Mouse (Mus musculus): ENCODE measurements at regions not wholly inside any gene's neighbourhood (a gene's known extent, or its start where the extent isn't known, plus 50 kb on each side); places are given as distances from the start of the nearest gene placed in this dataset.
"Not testable (repeated sequence)": the region's sequence is repeated elsewhere in the genome, so short reads cannot be mapped to it uniquely, and the experiment has no call there.

GRCm38 (mm10) chr8:39954924-39955323 lies 720.0 kb upstream of the Adam24 start:
- Histone ChIP-seq H3K9me3 (replicated peaks; ENCODE audit: control insufficient read depth, low read length, poor library complexity, severe bottlenecking) (no peaks in the 10 kb centered on the region), H3K4me2 (ENCODE audit: low read length) (no peak overlapping the region), H3K4me1 (ENCODE audit: control insufficient read depth, insufficient read depth, low read length) (no peaks in the 10 kb centered on the region), H3K36me3 (ENCODE audit: control insufficient read depth, insufficient read depth, low read length) (no peaks in the 10 kb centered on the region), H3K27me3 (ENCODE audit: control insufficient read depth, insufficient read depth, low read depth, low read length) (no peaks in the 10 kb centered on the region), H3K27ac (ENCODE audit: low read length) (no peak overlapping the region), H3K4me3 (ENCODE audit: low read depth, low read length) (no peak overlapping the region), H3K9ac (ENCODE audit: low read depth, low read length) (no peak overlapping the region)
- no peak for ATAC-seq
- 48% methylated on average over 4 of the region's 4 CpGs for WGBS

- Histone ChIP-seq H3K4me2 (ENCODE audit: low read length) (no peak overlapping the region), H3K36me3 (ENCODE audit: control insufficient read depth, insufficient read depth, low read length) (no peaks in the 10 kb centered on the region), H3K27ac (ENCODE audit: low read length) (no peak overlapping the region), H3K9me3 (replicated peaks; ENCODE audit: control insufficient read depth, low read length, poor library complexity, severe bottlenecking) (no peaks in the 10 kb centered on the region), H3K4me3 (ENCODE audit: low read depth, low read length) (no peak overlapping the region), H3K9ac (ENCODE audit: low read depth, low read length) (no peak overlapping the region), H3K27me3 (ENCODE audit: control insufficient read depth, insufficient read depth, low read depth, low read length) (no peaks in the 10 kb centered on the region), H3K4me1 (ENCODE audit: control insufficient read depth, insufficient read depth, low read length) (no peaks in the 10 kb centered on the region)
- ATAC-seq, result no peak
- 97% methylated on average over 1 of the region's 1 CpGs for WGBS
Measured at GRCm38 (mm10) chr8:40005207-40005837, 669.6 kb upstream of the Adam24 start.

GRCm38 (mm10) chr8:40019281-40019943 lies 655.5 kb upstream of the Adam24 start:
- WGBS, result 82% methylated on average over 5 of the region's 5 CpGs
- H3K27me3 ChIP-seq (ENCODE audit: control insufficient read depth, insufficient read depth, low read depth, low read length), result no peaks in the 10 kb centered on the region
- ATAC-seq, result no peak
- no peaks in the 10 kb centered on the region for H3K36me3 ChIP-seq (ENCODE audit: control insufficient read depth, insufficient read depth, low read length)
- no peak overlapping the region for H3K27ac ChIP-seq (ENCODE audit: low read length)
- H3K4me1 ChIP-seq (ENCODE audit: control insufficient read depth, insufficient read depth, low read length), result no peaks in the 10 kb centered on the region
- no peaks in the 10 kb centered on the region for H3K9me3 ChIP-seq (replicated peaks; ENCODE audit: control insufficient read depth, low read length, poor library complexity, severe bottlenecking)
- no peak overlapping the region for H3K9ac ChIP-seq (ENCODE audit: low read depth, low read length)
- no peak overlapping the region for H3K4me3 ChIP-seq (ENCODE audit: low read depth, low read length)
- H3K4me2 ChIP-seq (ENCODE audit: low read length), result no peak overlapping the region

GRCm38 (mm10) chr8:40064145-40064544 lies 610.7 kb upstream of the Adam24 start:
- Histone ChIP-seq H3K4me3 (ENCODE audit: low read depth, low read length) (no peak overlapping the region), H3K4me2 (ENCODE audit: low read length) (no peak overlapping the region), H3K27me3 (ENCODE audit: control insufficient read depth, insufficient read depth, low read depth, low read length) (no peaks in the 10 kb centered on the region), H3K4me1 (ENCODE audit: control insufficient read depth, insufficient read depth, low read length) (no peaks in the 10 kb centered on the region), H3K36me3 (ENCODE audit: control insufficient read depth, insufficient read depth, low read length) (no peaks in the 10 kb centered on the region), H3K9me3 (replicated peaks; ENCODE audit: control insufficient read depth, low read length, poor library complexity, severe bottlenecking) (no peaks in the 10 kb centered on the region), H3K27ac (ENCODE audit: low read length) (no peak overlapping the region), H3K9ac (ENCODE audit: low read depth, low read length) (no peak overlapping the region)
- no peak for ATAC-seq

GRCm38 (mm10) chr8:40071131-40071530 lies 603.7 kb upstream of the Adam24 start:
- H3K4me3 ChIP-seq (ENCODE audit: low read depth, low read length), result no peak overlapping the region
- no peak overlapping the region for H3K4me2 ChIP-seq (ENCODE audit: low read length)
- no peaks in the 10 kb centered on the region for H3K4me1 ChIP-seq (ENCODE audit: control insufficient read depth, insufficient read depth, low read length)
- no peaks in the 10 kb centered on the region for H3K9me3 ChIP-seq (replicated peaks; ENCODE audit: control insufficient read depth, low read length, poor library complexity, severe bottlenecking)
- no peaks in the 10 kb centered on the region for H3K27me3 ChIP-seq (ENCODE audit: control insufficient read depth, insufficient read depth, low read depth, low read length)
- no peaks in the 10 kb centered on the region for H3K36me3 ChIP-seq (ENCODE audit: control insufficient read depth, insufficient read depth, low read length)
- H3K27ac ChIP-seq (ENCODE audit: low read length), result no peak overlapping the region
- 95% methylated on average over 2 of the region's 2 CpGs for WGBS
- no peak for ATAC-seq
- no peak overlapping the region for H3K9ac ChIP-seq (ENCODE audit: low read depth, low read length)

GRCm38 (mm10) chr8:40080976-40081375 lies 593.9 kb upstream of the Adam24 start:
- not testable (repeated sequence) for H3K27me3 ChIP-seq (ENCODE audit: control insufficient read depth, insufficient read depth, low read depth, low read length); H3K4me3 ChIP-seq (ENCODE audit: low read depth, low read length); H3K9me3 ChIP-seq (replicated peaks; ENCODE audit: control insufficient read depth, low read length, poor library complexity, severe bottlenecking); H3K27ac ChIP-seq (ENCODE audit: low read length); H3K4me1 ChIP-seq (ENCODE audit: control insufficient read depth, insufficient read depth, low read length); H3K4me2 ChIP-seq (ENCODE audit: low read length); ATAC-seq; H3K36me3 ChIP-seq (ENCODE audit: control insufficient read depth, insufficient read depth, low read length); H3K9ac ChIP-seq (ENCODE audit: low read depth, low read length)

- no peak for ATAC-seq
- Histone ChIP-seq H3K9me3 (replicated peaks; ENCODE audit: control insufficient read depth, low read length, poor library complexity, severe bottlenecking) (no peaks in the 10 kb centered on the region), H3K4me1 (ENCODE audit: control insufficient read depth, insufficient read depth, low read length) (no peaks in the 10 kb centered on the region), H3K9ac (ENCODE audit: low read depth, low read length) (no peak overlapping the region), H3K27ac (ENCODE audit: low read length) (no peak overlapping the region), H3K36me3 (ENCODE audit: control insufficient read depth, insufficient read depth, low read length) (no peaks in the 10 kb centered on the region), H3K4me2 (ENCODE audit: low read length) (no peak overlapping the region), H3K4me3 (ENCODE audit: low read depth, low read length) (no peak overlapping the region), H3K27me3 (ENCODE audit: control insufficient read depth, insufficient read depth, low read depth, low read length) (no peaks in the 10 kb centered on the region)
- WGBS, result 32% methylated on average over 1 of the region's 1 CpGs
Measured at GRCm38 (mm10) chr8:40084129-40084528, 590.7 kb upstream of the Adam24 start.

- no peak overlapping the region for H3K27ac ChIP-seq (ENCODE audit: low read length)
- ATAC-seq, result no peak
- H3K4me1 ChIP-seq (ENCODE audit: control insufficient read depth, insufficient read depth, low read length), result no peaks in the 10 kb centered on the region
- H3K4me3 ChIP-seq (ENCODE audit: low read depth, low read length), result no peak overlapping the region
- 88% methylated on average over 4 of the region's 4 CpGs for WGBS
- H3K9me3 ChIP-seq (replicated peaks; ENCODE audit: control insufficient read depth, low read length, poor library complexity, severe bottlenecking), result no peaks in the 10 kb centered on the region
- H3K27me3 ChIP-seq (ENCODE audit: control insufficient read depth, insufficient read depth, low read depth, low read length), result no peaks in the 10 kb centered on the region
- H3K4me2 ChIP-seq (ENCODE audit: low read length), result no peak overlapping the region
- H3K9ac ChIP-seq (ENCODE audit: low read depth, low read length), result no peak overlapping the region
- no peaks in the 10 kb centered on the region for H3K36me3 ChIP-seq (ENCODE audit: control insufficient read depth, insufficient read depth, low read length)
Measured at GRCm38 (mm10) chr8:40089377-40089776, 585.5 kb upstream of the Adam24 start.

GRCm38 (mm10) chr8:40124402-40124801 lies 550.5 kb upstream of the Adam24 start:
- ATAC-seq, result no peak
- 81% methylated on average over 3 of the region's 3 CpGs for WGBS
- no peak overlapping the region for H3K9ac ChIP-seq (ENCODE audit: low read depth, low read length)
- no peak overlapping the region for H3K4me3 ChIP-seq (ENCODE audit: low read depth, low read length)
- no peaks in the 10 kb centered on the region for H3K9me3 ChIP-seq (replicated peaks; ENCODE audit: control insufficient read depth, low read length, poor library complexity, severe bottlenecking)
- no peaks in the 10 kb centered on the region for H3K4me1 ChIP-seq (ENCODE audit: control insufficient read depth, insufficient read depth, low read length)
- H3K27ac ChIP-seq (ENCODE audit: low read length), result no peak overlapping the region
- no peaks in the 10 kb centered on the region for H3K27me3 ChIP-seq (ENCODE audit: control insufficient read depth, insufficient read depth, low read depth, low read length)
- no peaks in the 10 kb centered on the region for H3K36me3 ChIP-seq (ENCODE audit: control insufficient read depth, insufficient read depth, low read length)
- no peak overlapping the region for H3K4me2 ChIP-seq (ENCODE audit: low read length)
